Mouse (Mus musculus): ENCODE measurements around the gene Serpine1. TPM values are rescaled to one million over a fixed set of nuclear protein-coding genes. Genes with fewer than 3 reads are reported as not detected.

Gene Serpine1
- polyA plus RNA-seq, 2 experiments = 0.40 to 3.9 TPM

DNA sequence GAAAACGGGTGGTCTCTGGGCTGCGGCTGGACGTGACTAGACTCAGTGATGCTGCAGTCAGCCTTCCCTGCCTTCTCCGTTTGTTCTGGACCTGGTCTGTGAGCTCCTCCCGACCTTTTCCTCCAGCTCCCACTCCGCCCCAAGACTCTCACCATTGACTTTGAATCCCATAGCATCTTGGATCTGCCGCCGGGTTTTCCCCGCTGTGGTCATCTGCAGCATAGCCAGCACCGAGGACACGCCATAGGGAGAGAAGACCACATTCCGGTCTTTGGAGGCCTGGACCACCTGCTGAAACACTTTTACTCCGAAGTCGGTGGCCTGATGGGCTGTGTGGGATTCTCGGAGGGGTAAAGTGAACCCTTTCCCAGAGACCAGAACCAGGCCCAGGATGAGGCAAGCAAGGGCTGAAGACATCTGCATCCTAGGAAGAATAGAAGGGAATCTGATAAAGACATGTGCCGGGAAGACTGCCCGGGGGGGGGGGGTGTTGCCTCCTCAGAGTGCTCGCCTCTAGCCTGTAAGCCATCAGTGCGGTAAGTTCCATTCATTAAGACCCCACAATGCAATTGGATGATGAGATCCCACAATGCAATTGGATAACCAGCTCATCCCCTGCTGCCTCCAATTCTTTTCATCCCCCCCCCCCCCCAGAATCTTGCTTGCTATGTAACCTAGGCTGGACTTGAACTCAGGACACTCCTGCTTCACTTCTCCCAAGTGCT is 1.0 kb downstream of the Serpine1 start:
- 86% methylated on average over 19 of the region's 19 CpGs for WGBS
- no peaks in the 10 kb centered on the region for H3K9me3 ChIP-seq (ENCODE audit: control insufficient read depth, low read length)
- DNase-seq (ENCODE audit: low spot score) (no peak), ATAC-seq (ENCODE audit: low FRiP score, low read depth) (no peak)
- no peak for TF ChIP-seq POLR2A (IDR thresholded peaks at IDR 0.05; ENCODE audit: borderline replicate concordance, extremely low read depth, insufficient read depth, insufficient read length)
- H3K27ac ChIP-seq (replicated peaks; ENCODE audit: low read depth, low read length) = no peak overlapping the region
- no peaks in the 10 kb centered on the region for H3K27me3 ChIP-seq (ENCODE audit: control insufficient read depth, insufficient read depth, low read length)
- no peak overlapping the region for H3K9ac ChIP-seq (ENCODE audit: low read depth, low read length, severe bottlenecking)
- H3K4me2 ChIP-seq (replicated peaks; ENCODE audit: low read depth, low read length, severe bottlenecking) = no peak overlapping the region
- peaks cover 9% of the 10 kb centered on the region for H3K4me1 ChIP-seq (ENCODE audit: control insufficient read depth, insufficient read depth, low read length)
- no peaks in the 10 kb centered on the region for H3K36me3 ChIP-seq (ENCODE audit: control insufficient read depth, insufficient read depth, low read length)
- no peak overlapping the region for H3K4me3 ChIP-seq (replicated peaks; ENCODE audit: low read length)

DNA sequence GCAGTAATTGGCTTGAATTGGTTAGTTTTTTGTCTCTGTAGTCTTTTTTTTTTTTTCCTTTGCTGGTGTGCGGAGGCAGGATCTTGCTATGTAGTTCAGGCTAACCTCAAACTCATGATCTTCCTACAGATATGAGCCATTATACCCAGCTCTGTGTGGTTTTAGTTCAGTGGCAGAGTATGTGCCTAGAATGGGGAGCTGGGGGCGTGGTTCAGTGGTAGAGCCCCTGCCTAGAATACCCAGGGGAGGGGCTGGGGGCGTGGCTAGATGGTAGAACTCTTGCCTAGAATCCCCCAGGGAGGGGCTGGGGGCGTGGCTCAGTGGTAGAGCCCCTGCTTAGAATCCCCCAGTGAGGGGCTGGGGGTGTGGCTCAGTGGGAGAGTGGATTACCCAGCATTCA is 3.4 kb downstream of the Serpine1 start:
- H3K4me2 ChIP-seq (replicated peaks; ENCODE audit: low read depth, low read length, severe bottlenecking) = no peak overlapping the region
- H3K27me3 ChIP-seq (ENCODE audit: control insufficient read depth, insufficient read depth, low read length) = no peaks in the 10 kb centered on the region
- no peak overlapping the region for H3K9ac ChIP-seq (ENCODE audit: low read depth, low read length, severe bottlenecking)
- no peak overlapping the region for H3K27ac ChIP-seq (replicated peaks; ENCODE audit: low read depth, low read length)
- H3K4me1 ChIP-seq (ENCODE audit: control insufficient read depth, insufficient read depth, low read length) = peaks cover 9% of the 10 kb centered on the region
- ATAC-seq (ENCODE audit: low FRiP score, low read depth) (no peak), DNase-seq (ENCODE audit: low spot score) (no peak)
- H3K36me3 ChIP-seq (ENCODE audit: control insufficient read depth, insufficient read depth, low read length) = no peaks in the 10 kb centered on the region
- 69% methylated on average over 4 of the region's 4 CpGs for WGBS
- no peak for TF ChIP-seq POLR2A (IDR thresholded peaks at IDR 0.05; ENCODE audit: borderline replicate concordance, extremely low read depth, insufficient read depth, insufficient read length)
- no peak overlapping the region for H3K4me3 ChIP-seq (replicated peaks; ENCODE audit: low read length)
- H3K9me3 ChIP-seq (ENCODE audit: control insufficient read depth, low read length) = no peaks in the 10 kb centered on the region

- no peaks in the 10 kb centered on the region for H3K36me3 ChIP-seq (ENCODE audit: control insufficient read depth, insufficient read depth, low read length)
- DNase-seq (ENCODE audit: low spot score) (no peak), ATAC-seq (ENCODE audit: low FRiP score, low read depth) (no peak)
- no peaks in the 10 kb centered on the region for H3K27me3 ChIP-seq (ENCODE audit: control insufficient read depth, insufficient read depth, low read length)
- TF ChIP-seq POLR2A (IDR thresholded peaks at IDR 0.05; ENCODE audit: borderline replicate concordance, extremely low read depth, insufficient read depth, insufficient read length) = no peak
- no peak overlapping the region for H3K27ac ChIP-seq (replicated peaks; ENCODE audit: low read depth, low read length)
- no peak overlapping the region for H3K4me2 ChIP-seq (replicated peaks; ENCODE audit: low read depth, low read length, severe bottlenecking)
- 77% methylated on average over 8 of the region's 8 CpGs for WGBS
- no peak overlapping the region for H3K9ac ChIP-seq (ENCODE audit: low read depth, low read length, severe bottlenecking)
- no peaks in the 10 kb centered on the region for H3K9me3 ChIP-seq (ENCODE audit: control insufficient read depth, low read length)
- no peak overlapping the region for H3K4me3 ChIP-seq (replicated peaks; ENCODE audit: low read length)
- H3K4me1 ChIP-seq (ENCODE audit: control insufficient read depth, insufficient read depth, low read length) = no peaks in the 10 kb centered on the region
These were observed 6.1 kb downstream of the Serpine1 start for GRCm38 (mm10) chr5:137065923-137066322.

DNA sequence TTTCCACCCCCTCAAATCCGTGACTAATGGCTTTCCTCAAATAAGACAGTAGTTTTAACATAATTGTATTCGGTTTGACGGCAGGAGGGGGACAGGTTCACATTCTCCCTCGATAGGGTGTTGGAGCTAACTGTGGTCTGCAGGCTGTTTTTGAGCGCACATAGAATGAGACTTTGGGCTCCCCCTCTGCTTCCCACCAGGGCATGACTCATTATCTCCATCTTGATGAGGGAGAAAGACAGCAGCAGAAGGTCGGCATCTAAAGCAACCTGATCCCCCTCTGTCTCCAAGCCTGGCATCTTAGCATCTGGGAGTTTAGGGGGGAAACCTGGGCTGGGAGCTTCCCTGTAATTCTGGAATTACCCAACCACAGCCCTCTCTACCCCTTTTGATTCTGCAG is 6.6 kb downstream of the Serpine1 start:
- Histone ChIP-seq H3K4me3 (replicated peaks; ENCODE audit: low read length) (no peak overlapping the region), H3K36me3 (ENCODE audit: control insufficient read depth, insufficient read depth, low read length) (no peaks in the 10 kb centered on the region), H3K4me1 (ENCODE audit: control insufficient read depth, insufficient read depth, low read length) (no peaks in the 10 kb centered on the region), H3K27me3 (ENCODE audit: control insufficient read depth, insufficient read depth, low read length) (no peaks in the 10 kb centered on the region), H3K9ac (ENCODE audit: low read depth, low read length, severe bottlenecking) (no peak overlapping the region), H3K4me2 (replicated peaks; ENCODE audit: low read depth, low read length, severe bottlenecking) (no peak overlapping the region), H3K27ac (replicated peaks; ENCODE audit: low read depth, low read length) (no peak overlapping the region), H3K9me3 (ENCODE audit: control insufficient read depth, low read length) (no peaks in the 10 kb centered on the region)
- 60% methylated on average over 6 of the region's 6 CpGs for WGBS
- DNase-seq (ENCODE audit: low spot score) = no peak
- ATAC-seq (ENCODE audit: low FRiP score, low read depth) = no peak
- no peak for TF ChIP-seq POLR2A (IDR thresholded peaks at IDR 0.05; ENCODE audit: borderline replicate concordance, extremely low read depth, insufficient read depth, insufficient read length)

- Histone ChIP-seq H3K4me1 (ENCODE audit: control insufficient read depth, insufficient read depth, low read length) (no peaks in the 10 kb centered on the region), H3K9ac (ENCODE audit: low read depth, low read length, severe bottlenecking) (no peak overlapping the region), H3K4me3 (replicated peaks; ENCODE audit: low read length) (no peak overlapping the region), H3K27ac (replicated peaks; ENCODE audit: low read depth, low read length) (no peak overlapping the region), H3K4me2 (replicated peaks; ENCODE audit: low read depth, low read length, severe bottlenecking) (no peak overlapping the region), H3K27me3 (ENCODE audit: control insufficient read depth, insufficient read depth, low read length) (no peaks in the 10 kb centered on the region), H3K9me3 (ENCODE audit: control insufficient read depth, low read length) (no peaks in the 10 kb centered on the region), H3K36me3 (ENCODE audit: control insufficient read depth, insufficient read depth, low read length) (no peaks in the 10 kb centered on the region)
- ATAC-seq (ENCODE audit: low FRiP score, low read depth) (no peak), DNase-seq (ENCODE audit: low spot score) (no peak)
- 87% methylated on average over 5 of the region's 5 CpGs for whole genome bisulfite sequencing
- TF ChIP-seq POLR2A (IDR thresholded peaks at IDR 0.05; ENCODE audit: borderline replicate concordance, extremely low read depth, insufficient read depth, insufficient read length) = no peak
These were observed 9.5 kb downstream of the Serpine1 start for GRCm38 (mm10) chr5:137062601-137063000.

Measured in limb, embryonic 14.5 days (tissue).